Mouse (Mus musculus) liver, embryonic 14.5 days (tissue): ENCODE data around the gene Pmepa1. TPM values are rescaled to one million over a fixed set of nuclear protein-coding genes. Genes with fewer than 3 reads are reported as not detected.

Source experiments
- ATAC-seq: fragments of 200-750 bp; cut with Nextera tagmentation; 2 replicates; pipeline ENCODE4 v1.8.0; 2017; ENCODE audit warnings: moderate number of reproducible peaks, mild to moderate bottlenecking, moderate library complexity; ENCODE audit not compliant: insufficient read depth
- DNase-seq, 3 experiments: peaks; one replicate each; pipeline ENCODE4 v3.0.0-alpha.2; 2012 to 2013; ENCODE audit warnings: low read depth in 3 of 3, low spot score in 3 of 3
- H3K27ac ChIP-seq: fragments of 300-500 bp; sonication (generic); 2 replicates; pipeline ENCODE4 v1.5.1; 2014; ENCODE audit warnings: moderate library complexity, mild to moderate bottlenecking, control low read depth, inconsistent platforms
- H3K27me3 ChIP-seq: fragments of 300-500 bp; sonication (generic); 2 replicates; pipeline ENCODE4 v1.6.1; 2014; ENCODE audit warnings: mild to moderate bottlenecking, low read length, moderate library complexity; ENCODE audit not compliant: control insufficient read depth, insufficient read depth
- H3K36me3 ChIP-seq: fragments of 300-500 bp; sonication (generic); replicated peaks from 2 replicates; pipeline ENCODE4 v1.6.1; 2014; ENCODE audit warnings: low read depth; ENCODE audit not compliant: control insufficient read depth, insufficient read depth
- H3K4me1 ChIP-seq, 2 experiments: fragments of 200-500 bp in 1 of 2; fragments of 300-500 bp in 1 of 2; sonication (generic) in 1 of 2; replicated peaks; 2 replicates each; pipeline ENCODE4 v1.6.1; 2012 to 2014; ENCODE audit warnings: antibody characterized with exemption in 1 of 2, inconsistent platforms in 1 of 2, low read length in 1 of 2; ENCODE audit not compliant: control insufficient read depth in 2 of 2, insufficient read depth in 2 of 2
- H3K4me2 ChIP-seq: fragments of 300-500 bp; sonication (generic); 2 replicates; pipeline ENCODE4 v1.6.1; 2014; ENCODE audit warnings: low read depth, mild to moderate bottlenecking, control low read depth, moderate library complexity
- H3K4me3 ChIP-seq, 2 experiments: fragments of 200-500 bp in 1 of 2; fragments of 300-500 bp in 1 of 2; sonication (generic) in 1 of 2; 2 replicates each; pipeline ENCODE4 v1.5.1; 2012 to 2014; ENCODE audit warnings: low read depth in 2 of 2, low read length in 2 of 2, mild to moderate bottlenecking in 2 of 2, control low read depth in 1 of 2, inconsistent platforms in 1 of 2, moderate library complexity in 1 of 2; ENCODE audit not compliant: insufficient read depth in 1 of 2
- H3K9ac ChIP-seq: fragments of 300-500 bp; sonication (generic); replicated peaks from 2 replicates; pipeline ENCODE4 v1.6.1; 2014; ENCODE audit warnings: mild to moderate bottlenecking, control low read depth, moderate library complexity
- H3K9me3 ChIP-seq: fragments of 300-500 bp; sonication (generic); 2 replicates; pipeline ENCODE4 v1.6.1; 2016; ENCODE audit warnings: low read length, mixed read lengths; ENCODE audit not compliant: control insufficient read depth
- CTCF ChIP-seq: IDR thresholded peaks from 2 replicates; pipeline ENCODE4 v1.5.1; 2016; ENCODE audit warnings: antibody characterized with exemption, low read depth, control low read depth
- EP300 ChIP-seq: IDR thresholded peaks from 2 replicates; pipeline ENCODE4 v1.6.1; 2016; ENCODE audit warnings: antibody characterized with exemption, low read depth
- WGBS: fragments of 180-500 bp; shearing (Covaris S2); extraction: QIAGEN DNeasy Blood & Tissue Kit; methylation state at CpG from one replicate; pipeline ENCODE4 v1.1.7; 2014; ENCODE audit not compliant: insufficient replicate concordance; 5-methylcytosine and 5-hydroxymethylcytosine counted together
- polyA plus RNA-seq, 2 experiments: library from polyadenylated mRNA; depleted of rRNA in 1 of 2; stranded (reverse) in 1 of 2; unstranded in 1 of 2; fragments of >200 nt; fragmentation: Nextera tagmentation in 1 of 2; extraction: Ambion mirVana in 1 of 2; gene quantifications; 2 replicates each; pipeline versions ENCODE4 v1.2.1 to v1.2.3; 2012 to 2014

Pmepa1 gene
- polyA plus RNA-seq, 2 experiments: 0.04 to 0.20 TPM

DNA sequence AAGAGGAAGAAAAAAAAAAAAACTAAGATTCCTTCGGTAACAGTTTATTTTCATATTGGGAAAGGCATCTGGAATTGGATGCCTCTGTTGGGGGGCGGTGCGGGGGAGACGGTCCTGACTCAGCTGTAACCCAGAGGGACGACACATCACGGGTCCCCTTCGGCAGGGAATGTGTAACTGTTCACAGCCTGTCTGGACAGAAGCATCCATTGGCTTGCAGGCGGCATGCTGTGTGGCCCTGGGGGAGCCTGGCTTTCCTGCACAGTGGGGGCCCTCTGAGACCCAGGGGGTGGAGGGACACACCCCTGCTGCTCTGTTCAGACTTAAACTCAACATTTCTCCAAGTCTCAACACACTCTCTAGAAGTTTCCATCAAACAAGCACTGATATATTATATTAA is 49.5 kb downstream of the Pmepa1 start:
- DNase-seq: no peak
- Histone ChIP-seq H3K27me3 (no peaks in the 10 kb centered on the region), H3K9ac (no peak overlapping the region), H3K4me3 (no peak overlapping the region), H3K4me1 (no peaks in the 10 kb centered on the region), H3K4me2 (no peak overlapping the region), H3K27ac (no peak overlapping the region), H3K36me3 (no peaks in the 10 kb centered on the region), H3K9me3 (no peaks in the 10 kb centered on the region)
- ATAC-seq: no peak
- whole genome bisulfite sequencing: 69% methylated on average over 8 of the region's 8 CpGs
- TF ChIP-seq EP300 (no peak), CTCF (no peak)

DNA sequence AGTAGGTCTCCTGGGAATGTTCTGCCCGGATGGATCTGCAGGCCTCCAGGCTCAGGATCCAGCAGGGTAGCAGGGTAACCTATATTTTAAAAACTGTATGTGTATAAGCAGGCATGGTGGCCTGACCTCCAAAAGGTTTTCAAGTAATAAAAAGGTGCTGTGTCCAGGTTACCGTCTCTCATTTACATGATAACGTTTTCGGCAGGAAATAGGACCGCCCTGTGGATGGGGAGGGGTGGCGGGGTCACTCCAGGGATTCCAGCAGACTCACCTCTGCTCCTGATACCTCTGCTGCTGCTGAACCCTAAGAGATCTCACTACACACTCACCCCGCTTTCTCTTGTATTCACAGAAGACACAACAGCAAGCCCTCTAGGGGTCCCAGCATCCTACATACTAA is 50.4 kb downstream of the Pmepa1 start:
- Histone ChIP-seq H3K9ac (no peak overlapping the region), H3K4me2 (no peak overlapping the region), H3K4me3 (no peak overlapping the region), H3K27ac (no peak overlapping the region), H3K4me1 (no peaks in the 10 kb centered on the region), H3K36me3 (no peaks in the 10 kb centered on the region), H3K9me3 (no peaks in the 10 kb centered on the region), H3K27me3 (no peaks in the 10 kb centered on the region)
- no peak for TF ChIP-seq EP300
- no peak for TF ChIP-seq CTCF
- DNase-seq (no peak), ATAC-seq (no peak)
- WGBS: 62% methylated on average over 7 of the region's 7 CpGs

GRCm38 (mm10) chr2:173224832-173225231 is 51.5 kb downstream of the Pmepa1 start:
- 55% methylated on average over 7 of the region's 7 CpGs for WGBS
- no peak for TF ChIP-seq EP300
- no peak for TF ChIP-seq CTCF
- no peaks in the 10 kb centered on the region for H3K27me3 ChIP-seq
- H3K27ac ChIP-seq: no peak overlapping the region
- no peaks in the 10 kb centered on the region for H3K9me3 ChIP-seq
- no peaks in the 10 kb centered on the region for H3K36me3 ChIP-seq
- no peak overlapping the region for H3K4me3 ChIP-seq
- H3K4me2 ChIP-seq: no peak overlapping the region
- H3K9ac ChIP-seq: no peak overlapping the region
- ATAC-seq (no peak), DNase-seq (no peak)
- H3K4me1 ChIP-seq: no peaks in the 10 kb centered on the region

DNA sequence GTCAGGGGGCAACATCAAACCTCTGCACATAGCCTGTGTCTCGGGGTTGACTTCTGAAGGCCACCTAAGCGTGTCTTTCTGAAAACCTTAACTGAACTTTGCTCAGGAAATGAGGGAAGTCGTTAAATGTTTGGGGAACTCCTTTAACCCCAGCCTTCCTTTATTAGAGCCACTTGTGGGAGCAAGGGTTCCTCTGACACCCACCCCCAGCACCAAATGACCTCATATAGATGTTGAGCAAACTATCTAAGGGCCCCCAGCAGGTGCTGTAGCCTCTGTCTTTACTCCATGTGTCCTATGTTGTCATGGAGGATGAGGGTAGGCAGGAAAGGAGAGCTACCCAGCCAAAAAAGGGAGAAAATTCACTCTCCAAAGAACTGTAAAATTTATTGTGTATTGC is 52.2 kb downstream of the Pmepa1 start:
- ATAC-seq: no peak
- Histone ChIP-seq H3K4me2 (no peak overlapping the region), H3K9ac (no peak overlapping the region), H3K27ac (no peak overlapping the region), H3K9me3 (no peaks in the 10 kb centered on the region), H3K4me3 (no peak overlapping the region), H3K4me1 (no peaks in the 10 kb centered on the region), H3K36me3 (no peaks in the 10 kb centered on the region), H3K27me3 (no peaks in the 10 kb centered on the region)
- no peak for DNase-seq
- TF ChIP-seq CTCF: no peak
- TF ChIP-seq EP300: no peak
- WGBS: 5% methylated on average over 3 of the region's 3 CpGs

DNA sequence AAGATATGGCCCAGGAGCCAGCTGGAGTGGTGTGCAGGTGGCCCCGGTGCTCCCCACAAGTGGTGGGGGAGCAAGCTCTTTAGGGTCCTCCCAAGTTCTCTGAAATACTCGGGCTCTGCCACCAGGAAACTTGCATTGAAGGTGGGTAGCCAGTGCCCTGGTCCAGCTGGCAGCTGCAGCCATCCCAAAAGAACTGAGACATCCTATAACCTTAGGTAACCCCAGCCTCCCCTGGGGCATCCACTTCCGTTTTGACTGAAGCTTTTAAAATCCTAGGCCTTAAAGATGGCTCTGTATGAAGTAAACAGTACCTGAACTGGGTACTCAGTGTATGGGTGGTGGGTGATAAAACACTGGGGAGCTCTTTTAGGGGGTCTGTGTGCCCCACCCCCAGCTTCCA is 52.8 kb downstream of the Pmepa1 start:
- no peak overlapping the region for H3K27ac ChIP-seq
- WGBS: 45% methylated on average over 3 of the region's 3 CpGs
- H3K4me1 ChIP-seq: no peaks in the 10 kb centered on the region
- no peaks in the 10 kb centered on the region for H3K27me3 ChIP-seq
- no peaks in the 10 kb centered on the region for H3K9me3 ChIP-seq
- no peak overlapping the region for H3K9ac ChIP-seq
- no peak overlapping the region for H3K4me3 ChIP-seq
- ATAC-seq (no peak), DNase-seq (no peak)
- H3K36me3 ChIP-seq: no peaks in the 10 kb centered on the region
- no peak overlapping the region for H3K4me2 ChIP-seq
- TF ChIP-seq CTCF (no peak), EP300 (no peak)
